9 mouse cellular contexts compared by ENCODE assay signal in genomic region chr11:6898357-6899097, GRCm38 (mm10).
"Had no signal": no experiment of that assay in that cellular context is flagged by ENCODE, and none has a peak within 500 bp of the region (broad histone marks: within the 10 kb centered on the region; RNA-seq: fewer than 3 reads in every experiment).

No protein-coding gene starts in this region.

- ATAC-seq: midbrain, embryonic 13.5 days had no signal

- H3K27me3 ChIP-seq: liver, embryonic 13.5 days; midbrain, embryonic 13.5 days had no signal

- H3K9me3 ChIP-seq: liver, embryonic 13.5 days; midbrain, embryonic 13.5 days had no signal

- H3K4me2 ChIP-seq: liver, embryonic 13.5 days; midbrain, embryonic 13.5 days had no signal

- H3K27ac ChIP-seq: liver, embryonic 13.5 days; macrophage; midbrain, embryonic 13.5 days had no signal

- H3K4me3 ChIP-seq: liver, embryonic 13.5 days; midbrain, embryonic 13.5 days had no signal

- H3K4me1 ChIP-seq: liver, embryonic 13.5 days had no signal

- H3K36me3 ChIP-seq: liver, embryonic 13.5 days; midbrain, embryonic 13.5 days had no signal

- DNase-seq: kidney, adult 9 months; kidney, postnatal 14 days; kidney, postnatal 4 days; liver, embryonic 13.5 days; lung, adult 2 months; lung, postnatal 14 days; thymus, postnatal 25 days had no signal

- H3K9ac ChIP-seq: liver, embryonic 13.5 days; midbrain, embryonic 13.5 days had no signal
